Mouse (Mus musculus) common myeloid progenitor, adult 5-6 weeks (primary cell): ENCODE data around the gene Esf1. TPM values are rescaled to one million over a fixed set of nuclear protein-coding genes. Genes with fewer than 3 reads are reported as not detected.
A peak's percentile ranks its signal among the peaks of the same experiment; 100 is the strongest.
"Not testable (repeated sequence)": the region's sequence is repeated elsewhere in the genome, so short reads cannot be mapped to it uniquely, and the experiment has no call there.

Experiments used
- ATAC-seq: replicated peaks from 2 replicates; pipeline ENCODE4 v1.8.0; 2016; ENCODE audit warnings: low read depth, mild to moderate bottlenecking, moderate TSS enrichment, inconsistent platforms; ENCODE audit not compliant: poor library complexity, severe bottlenecking
- total RNA-seq: library from RNA; stranded (forward); fragments of 200-1000, 187-1606 nt; gene quantifications from 2 replicates; pipeline ENCODE4 v1.2.3, GENCODE M21; 2017

Gene Esf1
- total RNA-seq, 1 experiment from 2014 or later: 97.0 TPM

DNA sequence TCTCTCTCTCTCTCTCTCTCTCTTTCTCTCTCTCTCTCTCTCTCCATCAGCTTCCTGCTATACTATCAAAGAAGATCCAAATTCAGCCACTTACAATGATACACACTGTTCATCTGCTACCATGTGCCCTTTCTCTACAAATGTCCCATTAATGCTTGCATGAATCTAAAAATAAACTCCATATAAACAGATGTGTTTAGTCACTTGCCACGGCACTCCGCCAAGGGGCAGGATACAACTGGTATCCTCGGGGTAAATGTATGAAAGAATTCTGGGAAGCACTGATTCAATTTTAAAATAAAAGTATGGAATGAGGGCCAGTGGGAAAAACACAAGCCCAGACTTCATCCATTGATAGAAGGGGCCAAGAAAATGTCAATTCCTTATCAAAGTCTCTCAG lies 70.4 kb downstream of the Esf1 start:
- ATAC-seq: no peak

DNA sequence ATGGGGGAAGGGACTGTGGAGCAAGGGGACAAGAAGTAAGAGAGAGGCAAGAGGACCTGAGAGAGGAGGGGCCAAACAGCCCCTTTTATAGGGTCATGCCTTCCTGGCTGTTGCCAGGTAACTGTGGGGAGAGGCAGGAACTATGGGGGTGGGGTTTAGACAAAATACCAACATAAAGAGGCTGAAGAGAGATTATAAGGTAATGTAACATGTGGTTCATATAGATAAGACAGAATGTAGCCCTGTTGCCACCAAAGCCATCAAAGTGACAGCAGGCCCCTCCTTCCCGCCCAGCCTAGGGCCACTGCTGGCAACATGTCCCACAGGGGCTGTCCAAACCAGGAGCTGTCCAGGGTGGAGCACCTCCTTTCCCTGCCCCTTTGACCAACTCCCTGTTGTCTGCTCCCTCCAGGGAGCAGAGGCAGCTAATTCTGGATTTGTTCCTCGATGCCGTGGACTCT lies 73.2 kb downstream of the Esf1 start:
- ATAC-seq: peak; percentile 99

DNA sequence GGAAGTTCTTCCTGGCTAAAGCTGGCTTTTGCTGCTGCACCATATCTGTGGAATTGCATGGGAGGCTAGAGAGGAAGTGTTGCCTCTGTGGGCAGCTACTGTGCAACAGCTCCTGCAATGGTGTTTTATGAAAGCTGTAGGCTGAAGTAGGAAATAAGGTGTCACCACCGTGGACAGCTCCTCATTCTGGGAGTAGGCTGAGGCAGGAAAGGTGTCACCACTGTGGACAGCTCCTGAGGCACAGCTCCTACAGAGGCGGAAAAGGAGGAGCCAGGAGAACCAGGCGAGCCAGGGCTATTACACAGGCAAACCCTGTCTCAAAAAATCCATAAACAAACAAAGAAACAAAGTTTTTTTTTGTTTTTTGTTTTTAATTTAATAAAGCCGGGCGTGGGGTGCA lies 74.3 kb downstream of the Esf1 start:
- no peak for ATAC-seq

DNA sequence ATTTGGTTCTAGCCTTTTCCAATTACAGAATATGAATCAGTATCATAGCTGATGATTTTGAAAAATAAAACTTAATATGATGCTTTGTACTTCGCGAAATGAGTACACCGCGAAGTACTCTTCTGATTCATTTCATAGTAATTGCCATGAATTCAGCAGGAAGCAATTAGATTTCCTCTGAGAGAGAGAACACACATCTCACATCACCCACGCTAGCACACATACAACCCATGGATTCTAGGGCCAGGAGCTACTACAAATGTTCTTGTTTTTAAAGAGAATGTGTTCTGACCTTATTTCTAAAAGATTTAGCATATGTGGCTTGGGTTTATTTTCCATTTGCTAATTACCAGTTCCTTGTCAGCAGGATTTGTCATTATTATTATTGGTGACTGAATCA lies 76.9 kb downstream of the Esf1 start:
- no peak for ATAC-seq

DNA sequence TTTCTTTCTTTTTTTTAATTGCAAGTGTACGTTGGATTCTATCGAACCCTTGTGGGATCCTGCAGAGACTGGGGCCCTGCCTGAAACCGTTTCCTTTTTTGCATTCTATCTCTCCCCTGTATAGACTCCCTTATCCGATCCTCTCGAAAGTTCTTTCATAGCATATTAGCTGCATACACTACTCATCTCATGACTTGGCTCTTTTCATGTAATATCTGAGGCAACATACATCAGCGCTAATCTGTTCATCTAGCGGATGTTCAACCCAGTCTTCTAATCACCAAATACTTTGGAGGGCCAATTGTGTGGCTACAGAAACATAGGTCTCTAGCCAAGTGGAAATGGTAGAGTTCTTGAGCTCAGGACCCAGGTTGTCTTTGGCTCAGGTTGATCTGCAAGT lies 86.1 kb downstream of the Esf1 start:
- ATAC-seq: no peak

DNA sequence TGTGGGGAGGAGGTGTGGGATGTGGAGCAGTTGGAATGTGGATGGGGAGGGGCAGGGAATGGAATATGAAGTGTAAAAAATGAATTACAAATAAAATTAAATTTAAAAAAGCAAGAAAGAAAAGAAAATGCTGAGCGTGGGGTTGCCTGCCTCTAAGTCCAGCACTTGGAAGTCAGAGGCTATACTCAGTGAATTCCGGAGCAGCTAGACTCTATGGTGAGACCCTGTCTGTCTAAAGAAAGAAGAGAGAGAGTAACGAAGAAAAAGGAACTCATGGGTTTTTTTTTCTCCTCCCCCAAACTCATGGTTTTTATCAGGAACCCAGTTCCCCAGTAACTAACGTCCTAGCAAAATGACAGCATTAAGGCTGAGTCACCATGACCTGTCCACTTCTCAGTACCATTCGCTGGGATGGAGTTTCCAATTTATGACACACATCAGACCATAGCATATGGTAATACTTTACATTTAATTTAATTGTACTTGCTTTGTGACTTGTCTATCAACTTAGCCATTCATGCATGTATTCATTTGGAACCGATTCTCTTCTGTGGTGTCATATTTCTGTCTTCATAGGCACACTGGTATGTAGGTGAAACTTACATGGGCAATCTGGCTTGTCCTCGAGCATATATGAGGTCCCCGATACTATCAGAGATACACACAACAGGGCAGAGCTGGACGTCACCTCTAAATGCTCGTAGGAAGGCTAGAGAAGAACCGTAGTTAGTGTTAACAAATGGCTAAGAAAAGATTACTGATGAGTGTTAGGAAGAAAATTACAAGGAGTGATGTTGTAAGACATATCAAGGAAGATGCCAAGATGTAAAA lies 89.4 kb downstream of the Esf1 start:
- no peak for ATAC-seq

GRCm38 (mm10) chr2:140079284-140079683 lies 91.1 kb downstream of the Esf1 start:
- ATAC-seq: not testable (repeated sequence)

DNA sequence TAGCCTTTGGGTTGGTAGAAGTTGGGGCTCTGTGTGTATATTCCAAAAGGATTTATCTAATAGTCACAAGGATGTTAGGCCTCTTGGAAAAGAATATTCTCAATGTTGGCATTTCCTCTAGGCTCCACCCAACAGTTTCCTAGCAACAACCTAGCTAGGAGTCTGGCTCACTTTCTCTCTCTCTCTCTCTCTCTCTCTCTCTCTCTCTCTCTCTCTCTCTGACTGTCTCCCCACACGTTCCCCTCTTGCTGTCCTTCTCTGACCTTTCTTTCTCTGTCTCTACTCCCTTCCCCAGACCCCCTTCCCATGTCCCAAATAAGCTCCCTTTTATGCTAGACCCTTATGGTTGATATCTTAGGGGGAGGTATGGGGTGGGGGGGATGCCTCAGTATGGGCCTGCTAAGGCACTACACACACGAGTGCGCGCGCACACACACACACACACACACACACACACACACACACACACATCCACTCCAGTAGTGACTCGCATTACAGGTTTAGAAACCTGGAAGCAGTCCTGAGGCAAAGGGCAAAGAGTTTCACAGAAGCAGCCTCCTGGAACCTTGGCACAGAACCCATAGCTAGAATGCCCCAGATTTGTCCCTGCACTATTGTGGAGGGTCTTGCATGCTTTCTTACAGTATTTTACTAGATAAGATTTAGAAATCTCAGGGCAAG lies 91.6 kb downstream of the Esf1 start:
- ATAC-seq: no peak

- ATAC-seq: no peak
Measured at GRCm38 (mm10) chr2:140077476-140077875, 92.9 kb downstream of the Esf1 start.

- no peak for ATAC-seq
Measured at GRCm38 (mm10) chr2:140075150-140075549, 95.2 kb downstream of the Esf1 start.

Other genes with a start within 250 kb of the Esf1 start
- gene Tasp1, start 103.8 kb downstream of the Esf1 start, total RNA-seq: 25.8 and 26.5 TPM in 2 replicates
- not detected in 2 replicates for gene Gm17374, start 18.5 kb downstream of the Esf1 start, total RNA-seq
- gene Ndufaf5, start 85 bp upstream of the Esf1 start, total RNA-seq: 23.1 and 34.8 TPM in 2 replicates
- not detected in 2 replicates for gene Sel1l2, start 219.1 kb upstream of the Esf1 start, total RNA-seq
- gene Macrod2, start 224.7 kb upstream of the Esf1 start, total RNA-seq: 10.0 and 12.1 TPM in 2 replicates